Mouse (Mus musculus) activated CD4-positive, CD25-positive, alpha-beta regulatory T cell, adult 9 weeks (primary cell): Measurements from ENCODE around the gene Hist1h3b. TPM values are rescaled to one million over a fixed set of nuclear protein-coding genes. Genes with fewer than 3 reads are reported as not detected.

Experiments
- polyA plus RNA-seq: library from polyadenylated mRNA; unstranded; fragments of 100-300 nt; shearing (Covaris generic); gene quantifications from one replicate; pipeline ENCODE4 v1.2.1, GENCODE M21; 2017

Hist1h3b gene
- polyA plus RNA-seq, result not detected

DNA sequence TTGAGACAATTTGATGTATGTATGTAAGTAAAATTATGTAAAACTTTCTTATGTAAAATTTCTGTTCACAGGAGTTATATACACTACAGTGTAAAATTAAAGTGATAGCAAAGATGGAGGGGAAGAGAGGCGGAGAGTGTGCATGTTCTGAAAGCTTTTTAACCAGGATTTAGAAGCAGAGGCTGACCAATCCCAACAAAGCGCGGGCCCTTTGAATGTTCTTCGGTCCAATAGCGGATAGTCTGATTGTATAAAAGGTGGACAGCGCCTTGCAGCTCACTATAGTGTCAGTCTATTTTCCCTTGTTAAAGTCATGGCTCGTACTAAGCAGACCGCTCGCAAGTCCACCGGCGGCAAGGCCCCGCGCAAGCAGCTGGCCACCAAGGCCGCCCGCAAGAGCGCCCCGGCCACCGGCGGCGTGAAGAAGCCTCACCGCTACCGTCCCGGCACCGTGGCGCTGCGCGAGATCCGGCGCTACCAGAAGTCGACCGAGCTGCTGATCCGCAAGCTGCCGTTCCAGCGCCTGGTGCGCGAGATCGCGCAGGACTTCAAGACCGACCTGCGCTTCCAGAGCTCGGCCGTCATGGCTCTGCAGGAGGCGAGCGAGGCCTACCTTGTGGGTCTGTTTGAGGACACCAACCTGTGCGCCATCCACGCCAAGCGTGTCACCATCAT is at the start of gene Hist1h3b:
Gene Hist1h3b, plus strand, starts transcription at position 201 of the 675 bp plus-strand sequence.

DNA sequence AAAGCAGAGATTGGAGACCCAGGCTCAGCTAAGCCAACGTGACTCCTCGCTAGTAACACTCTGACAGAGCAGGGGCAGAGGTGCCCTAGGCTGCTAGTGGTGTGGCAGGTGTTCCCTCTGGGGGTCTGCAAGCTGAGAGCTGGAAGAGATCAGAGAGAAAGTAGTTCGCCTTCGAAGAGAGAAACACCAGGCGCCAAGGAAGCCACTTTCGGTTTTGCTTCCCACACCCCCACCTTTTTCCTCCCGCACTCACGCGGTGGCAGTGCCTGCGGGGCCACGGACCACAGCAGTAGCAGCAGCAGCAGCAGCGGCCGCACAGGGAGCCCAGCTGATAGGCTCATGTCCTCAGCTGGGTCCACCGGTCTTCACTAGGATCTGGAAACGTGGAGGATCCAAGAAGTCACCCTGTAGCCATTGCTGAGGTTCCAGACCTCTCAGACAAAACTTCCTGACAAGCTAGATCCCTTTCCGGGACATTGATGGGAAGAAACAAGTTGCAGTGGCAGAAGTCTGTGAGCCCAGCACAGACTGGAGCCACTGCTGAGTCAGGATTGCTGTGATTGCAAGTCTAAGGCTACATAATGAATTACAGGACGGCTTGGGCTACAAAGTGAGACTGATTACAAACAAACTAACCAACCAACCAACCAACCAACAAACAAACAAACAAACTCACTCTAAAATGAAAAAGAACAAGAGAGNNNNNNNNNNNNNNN is 41.5 kb upstream of the Hist1h3b start, which contains the start of gene Hfe:
Gene Hfe, minus strand, starts transcription at position 481 of the 716 bp plus-strand sequence.

DNA sequence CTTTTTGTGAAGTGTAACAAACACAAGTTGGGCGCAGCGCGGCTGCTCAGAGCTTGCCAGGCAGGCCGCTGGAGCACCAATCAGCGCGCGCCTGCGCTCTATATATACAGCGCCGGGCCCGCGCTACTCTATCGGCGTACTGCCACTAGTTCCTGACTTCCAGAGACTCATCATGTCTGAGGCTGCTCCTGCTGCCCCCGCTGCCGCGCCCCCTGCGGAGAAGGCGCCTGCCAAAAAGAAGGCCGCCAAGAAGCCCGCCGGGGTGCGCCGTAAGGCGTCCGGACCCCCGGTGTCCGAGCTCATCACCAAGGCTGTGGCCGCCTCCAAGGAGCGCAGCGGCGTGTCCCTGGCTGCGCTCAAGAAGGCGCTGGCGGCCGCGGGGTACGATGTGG is 13.4 kb upstream of the Hist1h3b start, which contains the start of gene Hist1h1c:
Gene Hist1h1c, plus strand, starts transcription at position 132 of the 392 bp plus-strand sequence.

DNA sequence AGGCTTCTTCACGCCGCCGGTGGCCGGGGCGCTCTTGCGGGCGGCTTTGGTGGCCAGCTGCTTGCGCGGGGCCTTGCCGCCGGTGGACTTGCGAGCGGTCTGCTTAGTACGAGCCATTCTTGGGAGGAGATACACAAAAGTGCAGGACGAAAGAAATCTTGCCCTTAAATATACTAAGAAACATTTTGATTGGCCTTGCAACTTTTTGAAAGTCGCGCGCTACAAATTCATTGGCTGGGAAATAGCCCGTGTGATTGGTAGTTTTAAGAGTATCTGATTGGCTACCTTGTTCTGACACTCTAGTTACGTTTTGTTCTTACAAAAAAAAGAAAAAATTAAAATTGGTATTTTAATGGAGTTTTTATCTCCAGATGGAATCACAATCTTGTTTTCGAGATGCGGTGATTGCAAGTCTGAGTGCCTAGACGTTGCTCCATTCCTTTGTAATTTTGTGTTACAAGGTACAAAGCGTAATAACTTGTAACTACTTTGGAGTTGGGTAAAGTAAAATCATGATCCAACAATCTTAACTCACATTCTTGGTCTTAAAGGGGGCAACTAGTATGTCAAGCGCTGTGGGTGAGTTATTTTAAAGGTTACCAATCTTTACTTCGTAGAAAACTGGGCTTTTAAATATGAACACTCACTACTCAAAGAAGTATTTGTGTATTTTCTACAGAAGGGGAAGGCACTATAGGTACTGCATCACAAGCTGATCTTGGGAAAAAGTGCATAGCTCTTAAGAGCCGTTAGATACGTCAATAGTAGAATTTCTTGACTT is 6.5 kb upstream of the Hist1h3b start, which contains the start of gene Hist1h3c:
Gene Hist1h3c, minus strand, starts transcription at position 222 of the 781 bp plus-strand sequence.

DNA sequence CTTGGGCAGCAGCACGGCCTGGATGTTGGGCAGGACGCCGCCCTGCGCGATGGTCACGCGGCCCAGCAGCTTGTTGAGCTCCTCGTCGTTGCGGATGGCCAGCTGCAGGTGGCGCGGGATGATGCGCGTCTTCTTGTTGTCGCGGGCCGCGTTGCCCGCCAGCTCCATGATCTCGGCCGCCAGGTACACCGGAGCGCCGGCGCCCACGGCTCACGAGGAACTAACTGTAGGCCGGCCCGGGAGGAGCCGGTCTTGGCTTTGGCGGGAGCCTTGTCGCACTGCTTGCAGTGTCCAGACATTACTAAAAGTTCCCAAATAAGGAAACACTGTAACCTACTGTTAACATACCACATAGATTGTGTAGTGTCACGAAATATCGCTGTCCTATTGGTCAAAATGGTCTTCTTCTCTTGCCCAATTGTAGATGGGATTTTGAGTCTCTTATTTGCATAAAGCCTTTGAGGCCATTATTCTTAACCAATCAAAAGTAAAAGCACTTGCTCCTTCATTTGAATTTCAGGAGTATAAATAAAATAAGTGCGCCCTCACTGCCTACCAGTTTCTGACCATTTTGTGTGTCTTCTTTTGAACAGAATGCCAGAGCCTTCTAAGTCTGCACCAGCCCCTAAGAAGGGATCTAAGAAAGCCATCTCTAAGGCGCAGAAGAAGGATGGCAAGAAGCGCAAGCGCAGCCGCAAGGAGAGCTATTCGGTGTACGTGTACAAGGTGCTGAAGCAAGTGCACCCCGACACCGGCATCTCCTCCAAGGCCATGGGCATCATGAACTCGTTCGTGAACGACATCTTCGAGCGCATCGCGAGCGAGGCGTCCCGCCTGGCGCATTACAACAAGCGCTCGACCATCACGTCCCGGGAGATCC is 5.6 kb upstream of the Hist1h3b start, which contains the start of gene Hist1h2bb:
Gene Hist1h2bb, plus strand, starts transcription at position 534 of the 880 bp plus-strand sequence.

DNA sequence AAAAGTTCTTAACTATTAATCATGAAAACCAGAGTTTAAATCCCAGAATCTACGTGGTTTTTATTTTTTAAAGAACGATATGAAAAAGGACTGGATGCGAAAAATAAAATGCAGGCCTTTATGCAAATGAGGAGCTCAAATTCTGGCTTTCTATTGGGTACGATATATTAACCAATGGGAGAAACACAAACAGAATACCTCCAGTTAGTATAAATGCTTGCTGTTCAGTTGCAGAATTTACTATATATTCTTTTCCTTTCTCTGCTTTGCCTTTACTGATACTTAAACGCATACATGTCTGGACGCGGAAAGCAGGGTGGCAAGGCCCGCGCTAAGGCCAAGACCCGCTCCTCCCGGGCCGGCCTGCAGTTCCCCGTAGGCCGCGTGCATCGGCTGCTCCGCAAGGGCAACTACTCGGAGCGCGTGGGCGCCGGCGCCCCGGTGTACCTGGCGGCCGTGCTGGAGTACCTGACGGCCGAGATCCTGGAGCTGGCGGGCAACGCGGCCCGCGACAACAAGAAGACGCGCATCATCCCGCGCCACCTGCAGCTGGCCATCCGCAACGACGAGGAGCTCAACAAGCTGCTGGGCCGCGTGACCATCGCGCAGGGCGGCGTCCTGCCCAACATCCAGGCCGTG is 1.1 kb upstream of the Hist1h3b start, which contains the start of gene Hist1h2ab:
Gene Hist1h2ab, plus strand, starts transcription at position 288 of the 639 bp plus-strand sequence.

DNA sequence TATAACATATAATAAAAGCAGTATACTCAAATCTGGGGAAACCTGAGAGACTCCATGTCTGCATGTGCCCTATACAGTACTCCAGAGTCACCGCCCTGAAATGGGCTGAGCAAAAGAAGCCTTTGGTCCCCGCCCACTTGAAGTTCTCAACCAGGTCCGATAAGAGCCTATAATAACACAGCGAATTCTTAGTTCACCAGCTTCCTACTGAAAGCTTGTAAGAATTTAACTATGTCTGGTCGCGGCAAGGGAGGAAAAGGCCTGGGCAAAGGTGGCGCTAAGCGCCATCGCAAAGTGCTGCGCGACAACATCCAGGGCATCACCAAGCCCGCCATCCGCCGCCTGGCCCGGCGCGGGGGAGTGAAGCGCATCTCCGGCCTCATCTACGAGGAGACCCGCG is 4.7 kb downstream of the Hist1h3b start, which contains the start of gene Hist1h4b:
Gene Hist1h4b, plus strand, starts transcription at position 224 of the 400 bp plus-strand sequence.

DNA sequence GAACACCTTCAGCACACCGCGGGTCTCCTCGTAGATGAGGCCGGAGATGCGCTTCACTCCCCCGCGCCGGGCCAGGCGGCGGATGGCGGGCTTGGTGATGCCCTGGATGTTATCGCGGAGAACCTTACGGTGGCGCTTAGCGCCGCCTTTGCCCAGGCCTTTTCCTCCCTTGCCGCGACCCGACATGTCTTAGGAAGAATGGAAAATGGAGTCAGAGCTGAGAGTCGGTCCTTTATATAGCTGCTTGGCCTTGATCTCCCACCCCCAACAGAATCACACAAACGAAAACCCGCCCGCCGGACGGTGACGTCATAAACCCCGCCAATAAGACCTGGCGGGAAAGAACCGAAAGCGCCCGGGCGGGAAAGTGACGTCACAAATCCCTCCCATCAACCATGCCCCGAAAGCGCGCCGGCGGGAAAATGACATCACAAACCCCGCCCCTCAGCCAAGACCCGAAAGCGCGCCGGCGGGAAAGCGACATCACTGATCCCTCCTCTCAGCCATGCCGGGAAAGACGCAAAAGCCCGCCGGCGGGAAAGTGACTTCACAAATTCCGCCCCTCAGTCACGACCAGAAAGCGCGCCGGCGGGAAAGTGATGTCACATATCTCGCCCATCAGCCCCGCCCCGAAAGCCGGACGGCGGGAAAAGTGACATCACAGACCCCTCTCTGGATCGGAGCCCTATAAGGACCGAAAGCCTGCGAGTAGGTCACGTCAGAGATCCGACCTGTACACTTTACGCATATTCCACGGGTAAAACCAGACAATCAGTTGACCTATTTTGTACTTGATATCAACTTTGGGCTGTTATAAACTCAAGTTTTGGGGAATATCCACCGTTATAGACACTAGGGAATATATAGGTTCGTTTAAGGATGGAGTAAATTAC is 9.2 kb downstream of the Hist1h3b start, which contains the start of gene Hist1h4a:
Gene Hist1h4a, minus strand, starts transcription at position 259 of the 893 bp plus-strand sequence.

DNA sequence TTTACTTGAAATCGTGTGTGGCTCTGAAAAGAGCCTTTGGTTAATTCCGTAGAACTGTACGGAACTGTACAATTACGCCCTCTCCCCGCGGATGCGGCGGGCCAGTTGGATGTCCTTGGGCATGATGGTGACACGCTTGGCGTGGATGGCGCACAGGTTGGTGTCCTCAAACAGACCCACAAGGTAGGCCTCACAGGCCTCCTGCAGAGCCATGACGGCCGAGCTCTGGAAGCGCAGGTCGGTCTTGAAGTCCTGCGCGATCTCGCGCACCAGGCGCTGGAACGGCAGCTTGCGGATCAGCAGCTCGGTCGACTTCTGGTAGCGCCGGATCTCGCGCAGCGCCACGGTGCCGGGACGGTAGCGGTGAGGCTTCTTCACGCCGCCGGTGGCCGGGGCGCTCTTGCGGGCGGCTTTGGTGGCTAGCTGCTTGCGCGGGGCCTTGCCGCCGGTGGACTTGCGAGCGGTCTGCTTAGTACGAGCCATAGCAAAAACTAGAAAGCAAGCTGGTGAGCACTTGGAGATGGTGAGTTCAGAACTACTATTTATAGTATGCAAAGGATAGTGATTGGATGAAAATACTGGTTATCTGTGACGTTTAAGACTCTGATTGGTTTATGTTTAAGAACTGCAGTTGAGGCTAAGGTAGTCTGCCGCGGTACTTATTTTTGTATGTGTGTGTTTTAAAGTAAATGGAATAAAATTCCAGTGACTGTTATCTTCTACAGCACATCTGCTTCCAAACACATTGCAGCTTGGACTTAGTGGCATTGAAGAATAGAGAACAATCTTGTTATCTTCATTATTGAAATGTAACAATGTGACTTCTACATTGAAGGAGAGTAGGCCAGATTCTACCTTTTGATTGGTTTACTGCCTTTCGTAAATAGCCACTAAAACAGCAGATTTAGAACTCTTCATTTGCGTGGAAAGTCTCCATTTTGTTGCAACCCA is 10.1 kb downstream of the Hist1h3b start, which contains the start of gene Hist1h3a:
Gene Hist1h3a, minus strand, starts transcription at position 516 of the 951 bp plus-strand sequence.

DNA sequence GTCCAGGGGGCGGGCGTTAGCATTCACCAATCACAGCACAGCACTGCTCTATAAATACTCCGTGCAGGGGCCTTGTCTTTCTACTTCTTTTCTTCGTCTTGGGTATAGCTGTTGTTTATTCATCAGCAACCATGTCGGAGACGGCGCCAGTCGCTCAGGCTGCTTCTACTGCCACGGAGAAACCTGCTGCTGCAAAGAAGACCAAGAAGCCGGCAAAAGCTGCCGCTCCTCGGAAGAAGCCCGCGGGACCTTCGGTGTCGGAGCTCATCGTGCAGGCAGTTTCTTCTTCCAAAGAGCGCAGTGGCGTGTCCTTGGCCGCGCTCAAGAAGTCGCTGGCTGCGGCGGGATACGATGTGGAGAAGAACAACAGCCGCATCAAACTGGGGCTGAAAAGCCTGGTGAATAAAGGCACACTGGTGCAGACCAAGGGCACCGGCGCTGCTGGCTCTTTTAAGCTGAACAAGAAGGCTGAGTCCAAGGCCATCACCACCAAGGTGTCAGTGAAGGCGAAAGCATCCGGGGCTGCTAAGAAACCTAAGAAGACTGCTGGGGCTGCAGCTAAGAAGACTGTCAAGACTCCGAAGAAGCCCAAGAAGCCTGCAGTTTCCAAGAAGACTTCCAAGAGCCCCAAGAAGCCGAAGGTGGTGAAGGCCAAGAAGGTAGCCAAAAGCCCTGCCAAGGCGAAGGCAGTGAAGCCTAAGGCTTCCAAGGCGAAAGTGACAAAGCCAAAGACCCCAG is 11.7 kb downstream of the Hist1h3b start, which contains the start of gene Hist1h1a:
Gene Hist1h1a, plus strand, starts transcription at position 81 of the 738 bp plus-strand sequence.

DNA sequence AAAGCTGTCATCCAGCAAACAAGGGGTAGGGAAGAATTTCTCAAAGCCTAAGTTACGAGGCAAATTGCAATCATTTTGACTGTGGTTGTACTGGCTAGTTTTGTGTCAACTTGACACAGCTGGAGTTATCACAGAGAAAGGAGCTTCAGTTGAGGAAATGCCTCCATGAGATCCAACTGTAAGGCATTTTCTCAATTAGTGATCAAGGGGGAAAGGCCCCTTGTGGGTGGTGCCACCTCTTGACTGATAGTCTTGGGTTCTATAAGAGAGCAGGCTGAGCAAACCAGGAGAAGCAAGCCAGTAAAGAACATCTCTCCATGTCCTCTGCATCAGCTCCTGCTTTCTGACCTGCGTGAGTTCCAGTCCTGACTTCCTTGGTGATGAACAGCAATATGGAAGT is 17.5 kb downstream of the Hist1h3b start, which contains the start of gene Trim38:
Gene Trim38, plus strand, starts transcription at position 301 of the 400 bp plus-strand sequence.

Other genes with a start within 250 kb of the Hist1h3b start
- 3.7 TPM for gene Hist1h4h, start 221.2 kb upstream of the Hist1h3b start, polyA plus RNA-seq
- not detected for gene Hist1h2af, start 218.4 kb upstream of the Hist1h3b start, polyA plus RNA-seq
- 0.77 TPM for gene Hist1h3g, start 216.8 kb upstream of the Hist1h3b start, polyA plus RNA-seq
- gene Hist1h2bh, start 208.9 kb upstream of the Hist1h3b start, polyA plus RNA-seq, result not detected
- gene Hist1h3f, start 208.2 kb upstream of the Hist1h3b start, polyA plus RNA-seq, result not detected
- gene Hist1h4f, start 200.6 kb upstream of the Hist1h3b start, polyA plus RNA-seq, result 0.90 TPM
- 0.50 TPM for gene Hist1h1d, start 199.0 kb upstream of the Hist1h3b start, polyA plus RNA-seq
- 1.3 TPM for gene Hist1h3e, start 189.9 kb upstream of the Hist1h3b start, polyA plus RNA-seq
- gene Hist1h2ae, start 181.0 kb upstream of the Hist1h3b start, polyA plus RNA-seq, result 6.5 TPM
- gene Hist1h2bg, start 180.9 kb upstream of the Hist1h3b start, polyA plus RNA-seq, result 6.1 TPM
- gene Hist1h2bf, start 178.1 kb upstream of the Hist1h3b start, polyA plus RNA-seq, result 1.1 TPM
- gene Hist1h2ad, start 177.9 kb upstream of the Hist1h3b start, polyA plus RNA-seq, result not detected
- not detected for gene Hist1h3d, start 176.5 kb upstream of the Hist1h3b start, polyA plus RNA-seq
- gene Hist1h4d, start 170.7 kb upstream of the Hist1h3b start, polyA plus RNA-seq, result 40.6 TPM
- gene Hist1h2be, start 131.1 kb upstream of the Hist1h3b start, polyA plus RNA-seq, result 5.0 TPM
- 15.3 TPM for gene Hist1h1e, start 129.7 kb upstream of the Hist1h3b start, polyA plus RNA-seq
- 0.24 TPM for gene Hist1h2ac, start 68.3 kb upstream of the Hist1h3b start, polyA plus RNA-seq
- gene Hist1h2bc, start 68.1 kb upstream of the Hist1h3b start, polyA plus RNA-seq, result 13.7 TPM
- not detected for gene Hist1h1t, start 56.5 kb upstream of the Hist1h3b start, polyA plus RNA-seq
- 4.1 TPM for gene Hist1h4c, start 53.8 kb upstream of the Hist1h3b start, polyA plus RNA-seq
- 0.76 TPM for gene Hfe, start 41.4 kb upstream of the Hist1h3b start, polyA plus RNA-seq
- gene Hist1h1c, start 13.5 kb upstream of the Hist1h3b start, polyA plus RNA-seq, result 15.9 TPM
- gene Hist1h3c, start 6.7 kb upstream of the Hist1h3b start, polyA plus RNA-seq, result not detected
- 1.2 TPM for gene Hist1h2bb, start 5.5 kb upstream of the Hist1h3b start, polyA plus RNA-seq
- gene Hist1h2ab, start 1.1 kb upstream of the Hist1h3b start, polyA plus RNA-seq, result 2.7 TPM
- 18.1 TPM for gene Hist1h4b, start 4.7 kb downstream of the Hist1h3b start, polyA plus RNA-seq
- not detected for gene Hist1h4a, start 9.0 kb downstream of the Hist1h3b start, polyA plus RNA-seq
- 2.4 TPM for gene Hist1h3a, start 10.1 kb downstream of the Hist1h3b start, polyA plus RNA-seq
- 1.8 TPM for gene Hist1h1a, start 11.4 kb downstream of the Hist1h3b start, polyA plus RNA-seq
- not detected for gene Trim38, start 17.6 kb downstream of the Hist1h3b start, polyA plus RNA-seq
- not detected for gene Slc17a2, start 54.7 kb downstream of the Hist1h3b start, polyA plus RNA-seq
- gene Slc17a3, start 87.2 kb downstream of the Hist1h3b start, polyA plus RNA-seq, result not detected
- gene Slc17a1, start 115.5 kb downstream of the Hist1h3b start, polyA plus RNA-seq, result not detected
- gene Slc17a4, start 162.7 kb downstream of the Hist1h3b start, polyA plus RNA-seq, result not detected
- not detected for gene Hist1h2ba, start 181.9 kb downstream of the Hist1h3b start, polyA plus RNA-seq
- not detected for gene Hist1h2aa, start 182.2 kb downstream of the Hist1h3b start, polyA plus RNA-seq
- not detected for gene Scgn, start 238.9 kb downstream of the Hist1h3b start, polyA plus RNA-seq